Mouse (Mus musculus) regulatory T cell (primary cell): ENCODE measurements around the gene Nf1.

ENCODE experiments used
- in situ Hi-C: fragments of 300-600 bp; cut with MboI, MseI; formaldehyde crosslinking; loops from one replicate; pipeline ENCODE4 v1.15.1; 2025; ENCODE audit warnings: high pct_unique_total_duplicates

Nf1 gene

DNA sequence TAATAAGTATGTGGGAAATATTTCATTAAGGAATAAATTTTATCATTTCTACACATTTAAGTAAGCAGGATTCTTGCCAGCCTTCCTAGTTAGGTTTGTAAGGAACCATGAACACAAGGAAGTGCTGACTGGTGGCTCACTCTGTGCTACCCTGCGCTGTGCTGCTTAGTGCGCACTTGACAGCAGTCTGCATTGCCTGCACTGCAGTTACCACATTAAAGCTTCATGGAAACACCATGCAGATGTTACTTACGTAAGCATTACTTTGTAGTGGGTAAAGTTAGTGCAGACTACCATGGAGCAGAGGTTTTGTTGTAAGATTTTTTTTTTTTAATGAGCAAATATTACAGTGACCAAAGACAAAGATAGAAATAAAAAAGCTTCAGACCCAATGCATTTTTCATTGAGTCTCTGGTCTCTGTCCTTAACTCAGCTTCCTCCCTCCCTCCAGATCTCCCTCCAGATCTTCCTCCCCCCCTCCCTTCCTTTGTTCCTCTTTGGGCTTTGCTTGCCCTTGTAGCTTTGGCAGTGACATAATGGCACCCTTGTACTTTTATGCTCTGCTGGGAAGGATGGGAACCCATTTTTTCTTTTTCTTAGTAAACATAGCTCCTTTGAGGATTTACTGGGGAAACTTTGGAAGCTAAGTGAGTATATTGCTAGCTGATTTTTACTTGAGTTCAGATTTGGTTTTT is 121.4 kb downstream of the Nf1 start:
- in situ Hi-C loops: no loop called here

DNA sequence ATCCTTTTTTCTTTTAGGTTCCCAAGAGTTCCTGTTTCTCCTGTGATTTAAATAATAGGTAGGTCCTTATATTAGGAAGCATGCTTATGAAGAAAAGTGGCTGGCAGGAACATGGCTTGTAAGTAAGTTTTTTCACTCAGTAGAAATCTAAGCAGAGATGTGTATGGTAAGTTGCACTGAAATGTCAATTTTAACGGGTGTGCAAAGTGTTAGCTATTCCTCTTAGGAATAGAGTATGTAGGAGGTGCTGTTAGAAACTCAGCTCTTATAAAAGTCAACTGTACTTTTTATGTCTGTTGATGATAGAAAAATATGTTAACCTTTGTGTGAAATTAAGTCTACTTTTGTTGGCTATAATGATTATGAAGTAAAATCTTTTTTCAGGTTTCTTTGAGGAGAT is 128.6 kb downstream of the Nf1 start:
- in situ Hi-C loops: no loop called here

DNA sequence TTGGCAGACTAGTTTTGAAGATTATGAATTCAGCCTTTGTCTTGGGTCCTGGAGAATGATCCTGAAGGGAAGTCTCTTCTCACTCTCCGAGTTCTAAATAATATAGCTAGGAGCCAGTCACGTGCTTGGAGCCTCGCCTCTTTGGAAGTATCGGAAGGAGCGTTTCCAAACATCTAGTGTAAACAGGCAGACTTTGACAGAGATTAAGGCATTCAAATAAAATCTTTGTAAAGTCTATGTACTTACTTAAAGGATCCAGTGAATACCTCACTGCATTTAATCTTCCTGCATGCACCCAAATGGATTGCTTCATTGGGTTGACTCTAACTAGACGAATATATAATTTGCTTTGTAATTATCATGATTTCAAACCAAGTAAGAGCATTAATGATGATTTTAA is 143.9 kb downstream of the Nf1 start:
- in situ Hi-C loops: no loop called here

DNA sequence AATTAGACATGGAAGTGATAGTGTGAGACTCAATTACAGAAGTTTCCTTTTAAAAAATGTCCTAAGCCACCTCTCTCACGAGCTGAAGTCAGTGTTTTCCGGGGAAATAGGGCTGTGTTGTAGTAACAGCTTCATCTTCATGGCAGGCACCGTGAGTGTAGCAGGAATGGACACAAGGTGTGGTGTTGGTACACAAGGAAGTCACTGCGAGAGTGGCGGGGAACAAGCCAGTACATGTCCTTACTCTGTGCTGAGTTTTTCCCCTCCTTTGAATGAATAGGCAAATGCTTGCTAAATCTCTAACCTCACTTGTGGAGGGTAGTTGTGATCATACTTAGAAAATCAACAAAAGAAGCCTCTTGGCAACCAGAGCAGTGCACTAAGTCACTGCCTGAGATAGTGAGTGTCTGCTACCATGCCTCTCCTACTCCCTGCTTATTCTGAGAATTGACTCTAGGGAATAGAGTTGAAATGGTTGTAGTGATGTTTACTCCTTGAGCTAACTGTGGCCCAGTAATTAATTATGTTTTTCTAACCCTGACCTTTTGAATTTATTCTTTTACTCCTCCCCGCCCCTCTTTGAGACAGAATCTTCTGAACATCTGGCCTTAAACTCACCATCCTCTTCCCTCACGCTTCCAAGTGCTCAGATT is 144.5 kb downstream of the Nf1 start:
- in situ Hi-C loops: no loop called here

DNA sequence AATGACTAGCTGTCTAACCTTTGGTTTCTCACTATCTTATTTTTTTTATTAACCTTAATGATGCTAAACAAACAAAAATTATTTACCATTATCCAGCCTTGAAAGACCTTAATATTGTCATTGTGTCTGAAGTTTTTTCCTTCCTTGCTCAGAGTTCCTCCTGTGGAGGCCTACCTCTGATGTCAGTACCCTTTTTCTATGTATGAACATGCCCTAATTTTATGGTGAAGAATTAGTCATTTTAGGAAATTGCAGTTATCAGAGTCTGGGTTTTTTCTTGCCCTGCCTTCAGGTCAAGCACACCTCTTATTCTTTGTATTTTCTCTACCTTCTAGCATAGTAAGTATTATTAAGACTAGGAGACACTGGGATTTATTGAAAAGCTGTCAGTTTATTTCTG is 145.2 kb downstream of the Nf1 start:
- in situ Hi-C loops: no loop called here

DNA sequence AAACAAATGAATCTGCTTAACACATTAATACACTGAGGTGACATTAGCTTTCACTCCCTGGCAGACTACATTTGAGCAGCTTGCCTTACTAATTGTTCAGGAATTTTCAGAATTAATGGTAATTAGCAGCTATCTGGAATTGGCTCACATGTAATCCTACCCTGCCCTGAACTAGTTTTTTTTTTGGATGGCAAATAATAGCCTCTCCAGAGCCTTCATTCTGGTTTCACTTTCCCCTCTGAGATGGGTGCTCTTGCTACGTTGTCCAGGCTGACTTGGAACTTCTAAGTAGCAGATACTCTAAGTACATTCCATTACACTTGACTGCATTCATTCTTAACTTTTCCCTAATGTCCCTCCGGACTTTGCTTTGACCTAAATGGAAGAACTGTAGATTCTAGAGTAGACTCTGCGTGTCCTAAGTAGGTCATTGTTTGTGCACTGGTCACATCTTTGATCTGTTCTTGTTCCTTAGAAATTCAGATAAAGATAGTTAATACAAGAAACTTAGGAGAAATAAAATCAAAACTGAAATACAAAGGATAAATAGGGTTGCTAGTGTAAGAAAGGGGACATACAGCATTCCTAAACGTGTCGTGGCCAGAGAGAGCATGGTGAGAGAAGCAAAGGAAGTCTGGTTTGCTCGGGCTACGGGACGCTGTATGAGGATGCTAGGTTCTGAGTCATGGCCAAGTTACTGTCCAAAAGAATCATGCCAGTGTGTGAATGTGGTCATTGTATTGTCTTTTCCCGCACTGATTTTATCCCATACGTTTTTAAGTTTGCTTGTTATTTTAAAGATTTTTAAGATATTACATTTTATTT is 155.7 kb downstream of the Nf1 start:
- in situ Hi-C loops: no loop called here

DNA sequence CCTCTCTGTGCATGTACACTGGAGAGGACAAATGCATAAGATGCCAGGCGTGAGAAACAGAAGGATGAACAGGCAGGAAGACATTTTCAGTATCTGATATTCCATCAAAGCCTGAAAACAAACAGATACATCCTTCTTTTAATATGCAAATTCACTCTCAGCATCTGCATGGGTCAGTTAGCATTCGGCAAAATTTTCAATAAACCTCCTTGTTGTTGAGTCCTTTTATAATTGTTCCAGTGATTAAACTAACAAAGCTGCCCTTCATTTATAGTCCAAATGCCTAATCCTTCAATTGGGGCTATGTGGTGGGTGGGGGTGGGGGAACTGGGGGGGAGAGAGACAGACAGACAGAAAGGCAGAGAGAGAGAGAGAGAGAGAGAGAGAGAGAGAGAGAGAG is 163.4 kb downstream of the Nf1 start:
- in situ Hi-C loops: no loop called here

DNA sequence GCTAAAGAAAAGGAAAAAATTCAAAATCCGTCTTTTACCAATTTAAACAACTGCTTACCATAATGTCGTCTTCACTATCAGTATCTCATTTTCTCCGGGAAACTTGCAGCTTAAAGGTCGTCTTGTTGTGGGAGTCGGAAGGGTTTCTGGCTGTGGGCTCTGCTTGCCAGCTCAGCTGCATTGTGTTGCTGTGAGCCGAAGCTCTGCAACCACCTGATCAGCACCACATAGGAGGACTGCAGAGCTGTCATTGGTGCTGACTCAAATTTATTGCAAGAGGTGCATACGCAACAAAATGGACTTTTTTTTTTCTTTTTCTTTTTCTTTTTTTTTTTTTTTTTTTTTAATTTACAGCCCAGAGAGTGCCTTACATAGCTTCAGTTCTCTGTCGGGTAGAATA is 164.4 kb downstream of the Nf1 start, which contains the start of gene Omg:
TSS of gene Omg (minus strand) at position 240 of the 400 bp plus-strand sequence.
- in situ Hi-C loops: no loop called here

DNA sequence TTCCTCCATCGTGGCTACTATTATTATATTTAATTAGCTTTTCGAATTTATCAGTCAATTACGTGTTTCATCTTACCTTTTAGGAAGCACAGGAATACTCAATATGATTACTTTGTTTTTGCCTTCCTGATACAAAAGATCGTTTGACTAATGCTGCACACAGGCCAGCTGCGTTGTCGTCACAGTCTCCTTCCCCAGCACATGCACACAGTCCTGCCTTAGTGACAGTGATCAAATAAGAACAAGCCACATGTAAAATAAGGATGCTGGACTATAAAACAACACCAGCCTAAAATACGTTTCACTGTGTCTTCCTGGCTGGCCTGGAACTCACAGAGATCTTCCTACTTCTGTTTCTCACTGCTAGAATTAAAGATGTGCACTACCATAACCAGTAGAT is 165.0 kb downstream of the Nf1 start:
- in situ Hi-C loops: no loop called here

DNA sequence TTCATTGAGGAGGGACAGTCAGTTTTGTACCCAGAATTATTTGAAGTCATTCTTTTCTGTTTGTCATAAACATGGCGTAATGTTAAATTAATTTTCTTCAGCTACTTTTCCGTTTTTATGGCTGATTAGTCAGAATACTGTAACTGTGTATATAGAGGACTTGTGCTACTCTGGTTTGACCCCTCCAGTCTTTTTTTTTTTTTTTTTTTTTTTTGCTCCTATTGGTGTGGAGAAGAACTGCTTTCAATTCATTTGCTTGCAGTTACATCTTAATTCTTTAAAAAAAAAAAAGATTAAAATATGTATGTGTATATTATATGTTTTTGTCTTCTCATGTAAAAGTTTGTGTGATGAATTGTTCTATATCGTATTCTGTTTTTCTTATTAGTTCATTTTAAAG is 172.5 kb downstream of the Nf1 start:
- in situ Hi-C loops: no loop called here

DNA sequence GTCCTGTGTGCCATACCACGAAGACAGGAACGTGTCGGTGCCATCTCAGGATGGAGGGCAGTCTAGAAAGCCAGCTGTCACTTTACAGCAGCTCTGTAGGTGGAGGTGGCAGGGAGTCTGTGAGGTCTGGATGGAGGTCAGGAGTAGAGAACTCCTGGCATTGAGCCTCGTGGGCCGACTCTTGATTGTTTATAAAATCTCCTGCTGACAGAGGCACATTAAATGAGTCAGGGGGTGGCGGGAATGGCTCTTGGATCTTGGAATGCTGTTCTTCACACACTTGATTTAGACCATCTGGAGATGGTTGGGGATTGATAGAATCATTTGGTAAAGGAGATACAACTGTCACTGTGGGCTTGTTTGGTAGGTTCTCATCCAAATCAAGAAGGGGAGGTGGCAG is 175.8 kb downstream of the Nf1 start:
- in situ Hi-C loops: no loop called here

DNA sequence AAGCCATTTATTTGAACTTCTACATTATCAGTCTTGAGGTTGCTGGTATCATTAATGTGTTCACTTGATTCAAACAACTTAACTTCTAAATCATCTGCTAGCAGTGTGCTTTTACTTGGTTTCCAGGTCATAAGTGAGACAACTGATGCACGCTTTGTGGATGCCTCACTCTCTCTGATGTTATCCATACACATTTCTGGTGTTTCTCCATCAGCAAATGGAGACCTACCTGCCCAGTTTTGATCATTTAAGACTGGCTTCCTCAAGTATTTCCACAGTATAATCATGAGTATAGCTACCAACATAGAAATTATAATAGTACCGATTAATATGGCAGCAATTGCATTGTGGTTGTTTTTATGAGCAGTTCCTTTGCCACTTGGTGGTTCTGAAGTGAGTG is 176.3 kb downstream of the Nf1 start:
- in situ Hi-C loops: no loop called here

DNA sequence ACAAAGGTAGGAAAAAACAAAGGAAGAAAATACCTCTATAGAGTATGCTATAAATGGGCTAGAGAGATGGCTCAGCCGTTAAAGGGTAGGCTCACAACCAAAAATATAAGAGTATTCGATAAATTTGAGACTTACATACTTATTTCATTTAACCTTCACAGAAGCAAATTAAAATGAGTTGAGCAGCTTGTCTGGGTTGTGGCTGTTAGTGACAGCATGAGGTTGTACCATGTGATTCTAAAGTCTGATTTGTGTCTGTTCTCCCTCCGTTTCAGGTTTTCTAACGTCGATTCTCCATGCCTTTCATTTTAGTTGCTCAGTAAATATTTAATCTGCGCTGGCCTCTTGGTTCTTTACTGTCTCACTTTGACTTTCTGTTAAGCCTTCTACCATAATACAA is 179.8 kb downstream of the Nf1 start:
- in situ Hi-C loops: no loop called here

DNA sequence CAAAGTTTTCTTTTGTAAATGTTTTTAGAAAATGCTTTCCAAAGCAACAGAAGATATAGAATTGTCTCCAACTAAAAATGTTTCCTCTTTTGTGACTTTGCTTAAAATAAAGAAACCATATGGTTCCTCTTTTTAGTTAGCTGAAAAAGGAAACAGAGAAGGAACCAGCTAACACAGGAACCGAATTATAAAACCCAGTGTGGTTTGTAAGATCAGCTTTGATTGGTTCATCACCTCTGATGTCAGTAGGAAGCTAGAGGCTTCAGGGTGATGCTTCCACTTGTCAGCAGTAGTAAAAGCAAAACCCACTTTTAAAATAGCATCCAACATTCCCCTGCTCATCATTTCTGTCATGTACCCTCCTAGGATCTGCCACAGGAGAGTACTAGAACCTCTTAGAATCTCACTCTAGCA is 180.4 kb downstream of the Nf1 start:
- in situ Hi-C loops: no loop called here

DNA sequence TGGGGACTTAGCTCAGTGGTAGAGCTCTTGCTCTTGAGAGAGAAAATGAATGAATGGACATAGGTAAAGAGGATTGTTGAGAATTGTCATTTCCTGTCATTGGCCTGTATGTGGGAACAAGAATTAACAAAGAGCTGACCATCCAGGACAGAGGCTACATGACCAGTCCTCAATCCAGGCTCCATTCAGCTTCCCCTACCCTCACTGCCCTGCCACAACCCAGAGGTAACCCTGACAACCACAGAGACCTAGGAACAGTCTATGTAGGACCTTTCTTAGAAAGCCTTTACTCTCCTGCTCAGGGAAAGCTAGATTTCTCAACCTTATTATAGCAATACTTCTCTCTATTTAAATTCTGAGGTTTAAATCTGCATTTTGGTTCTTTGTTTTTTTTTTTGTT is 181.3 kb downstream of the Nf1 start:
- in situ Hi-C loops: no loop called here

DNA sequence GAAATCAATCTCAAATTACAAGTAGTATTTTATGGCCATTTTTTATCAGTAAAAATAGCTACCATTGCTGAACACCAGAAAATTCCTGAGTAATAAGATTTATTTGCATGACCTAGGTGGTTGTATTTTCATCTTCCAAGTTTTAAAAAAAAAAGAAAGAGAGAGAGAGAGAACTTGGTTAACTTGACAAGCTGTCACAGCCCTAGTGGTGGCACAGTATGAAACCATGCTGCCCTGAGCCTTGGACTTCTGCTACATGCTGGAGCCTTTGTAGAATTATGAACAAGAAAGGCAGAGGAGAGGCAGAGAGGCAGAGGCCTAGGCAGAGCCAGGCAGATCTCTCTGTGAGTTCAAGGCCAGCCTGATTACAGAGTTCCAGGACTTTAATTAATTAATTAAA is 182.4 kb downstream of the Nf1 start:
- in situ Hi-C loops: no loop called here

DNA sequence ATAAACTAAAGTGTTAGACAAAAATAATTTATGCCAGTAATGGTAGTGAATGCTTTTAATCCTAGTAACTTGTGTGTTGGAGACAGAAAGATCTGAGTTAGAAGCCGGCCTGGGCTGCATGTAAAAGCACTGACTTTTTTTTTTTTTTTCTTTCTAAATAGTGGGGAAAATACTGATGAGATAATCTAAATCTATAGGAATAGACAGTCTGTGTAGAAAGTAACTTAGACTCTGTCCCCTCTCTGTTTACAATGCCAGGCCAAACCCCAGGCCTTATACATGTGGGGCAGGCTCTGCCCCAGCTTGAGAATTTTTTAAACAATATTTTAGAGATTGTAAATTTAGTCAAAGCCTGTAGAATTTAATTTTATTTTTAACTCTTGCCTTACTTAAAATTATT is 183.5 kb downstream of the Nf1 start:
- in situ Hi-C loops: no loop called here

DNA sequence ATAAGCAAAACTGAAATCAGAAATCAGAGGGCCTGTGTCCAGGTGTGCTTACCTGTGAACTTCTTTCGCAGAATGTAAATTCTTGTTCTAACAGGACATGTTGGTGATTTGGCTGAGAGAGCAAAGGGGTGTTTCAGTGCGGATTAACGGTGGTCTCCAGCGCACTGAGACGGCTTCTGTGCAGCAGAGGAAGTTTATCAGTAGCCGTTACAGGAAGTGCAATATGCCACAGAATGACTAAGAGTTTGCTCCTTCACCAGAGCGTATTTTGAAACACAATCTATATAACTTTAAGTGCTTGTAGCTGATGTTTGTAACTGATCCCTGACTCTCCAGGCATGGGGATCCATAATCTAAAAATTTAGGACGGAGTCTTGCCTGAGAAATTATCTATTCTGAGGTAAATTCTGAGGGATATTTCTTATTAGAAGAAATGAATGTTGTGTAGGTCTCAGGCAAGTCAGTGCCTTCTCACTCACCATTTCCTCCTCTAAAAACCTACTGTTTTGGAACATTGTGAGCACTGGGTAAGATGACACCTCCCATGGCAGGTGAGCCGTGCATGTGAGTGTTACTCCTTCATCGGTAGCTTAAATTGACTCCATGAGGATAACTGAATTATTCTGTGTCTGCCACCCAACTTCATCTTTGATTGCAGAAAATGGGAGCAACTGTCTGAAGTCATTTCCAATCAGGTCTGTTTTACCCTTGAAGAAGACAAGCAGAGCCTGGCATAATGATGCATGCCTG is 184.2 kb downstream of the Nf1 start, which contains the start of gene Evi2b:
TSS of gene Evi2b (minus strand) at position 203 of the 750 bp plus-strand sequence.
- in situ Hi-C loops: no loop called here

DNA sequence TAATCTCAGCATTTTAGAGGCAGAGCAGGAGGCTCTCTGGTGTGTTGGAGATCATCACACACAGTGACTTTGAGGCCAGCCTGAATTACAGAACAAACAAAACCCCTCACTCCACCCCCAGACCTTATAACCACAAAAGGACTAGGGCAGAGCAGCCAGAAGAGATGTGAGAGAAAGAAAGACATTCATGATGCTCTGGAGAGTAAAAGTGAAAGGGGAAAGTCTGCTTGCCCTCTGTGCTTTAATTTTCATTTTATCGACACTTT is 184.8 kb downstream of the Nf1 start:
- in situ Hi-C loops: no loop called here

DNA sequence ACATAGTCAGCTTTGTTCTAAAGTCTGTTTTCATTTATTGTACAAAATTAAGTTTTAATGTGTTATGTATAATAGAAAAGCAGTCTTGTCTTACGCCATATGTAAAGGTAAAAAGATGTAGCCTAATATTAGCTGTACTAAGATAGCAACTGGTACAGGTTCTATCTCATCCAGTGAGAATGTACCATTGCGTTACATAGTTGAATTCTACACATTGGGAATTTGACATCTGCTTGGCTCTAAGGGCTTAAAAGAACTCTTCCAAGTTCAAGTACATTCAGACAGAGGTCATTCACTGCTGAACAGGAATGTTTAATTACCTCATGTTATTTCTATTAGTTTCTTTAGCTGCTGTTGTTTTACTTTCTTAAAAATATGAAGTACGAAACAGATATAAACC is 187.1 kb downstream of the Nf1 start:
- in situ Hi-C loops: no loop called here

DNA sequence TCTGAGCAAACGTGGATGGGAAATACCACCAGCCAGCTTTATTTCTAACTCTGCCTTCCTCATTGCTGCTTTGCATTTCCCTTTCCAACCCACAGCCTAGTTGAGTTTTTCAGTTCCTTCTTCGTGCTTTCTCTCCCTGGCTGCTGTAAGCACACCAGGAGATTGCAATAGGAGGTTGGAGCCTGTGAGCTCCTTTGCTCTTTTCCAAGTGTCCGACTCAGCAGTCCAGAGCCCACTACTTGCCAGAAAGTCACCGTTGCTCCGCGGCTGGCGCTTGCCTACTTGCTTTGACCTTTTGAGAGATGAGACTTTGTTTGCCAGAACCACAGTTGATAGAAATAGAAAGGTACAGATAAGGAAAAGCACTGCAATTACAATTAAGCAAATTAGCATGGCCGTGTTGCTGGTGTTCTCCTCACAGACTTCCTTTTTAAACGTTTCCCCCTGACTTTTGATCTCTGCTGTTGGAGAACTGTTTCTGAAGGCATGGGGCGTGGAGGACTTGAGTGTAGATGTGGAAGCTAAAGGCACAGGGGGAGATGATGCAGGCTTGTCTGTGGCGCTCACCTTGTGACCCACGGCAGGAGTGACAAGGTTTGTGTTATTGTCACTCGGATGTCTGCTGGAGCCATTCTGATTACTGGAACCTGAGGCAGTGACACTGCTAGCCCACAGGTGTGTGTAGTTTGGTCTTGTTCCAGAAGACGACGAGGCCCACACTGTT is 187.7 kb downstream of the Nf1 start:
- in situ Hi-C loops: no loop called here
